Mouse (Mus musculus): Measurements from ENCODE around the gene Gm45337.
"Not testable (repeated sequence)": the region's sequence is repeated elsewhere in the genome, so short reads cannot be mapped to it uniquely, and the experiment has no call there.

The Gm45337 gene

DNA sequence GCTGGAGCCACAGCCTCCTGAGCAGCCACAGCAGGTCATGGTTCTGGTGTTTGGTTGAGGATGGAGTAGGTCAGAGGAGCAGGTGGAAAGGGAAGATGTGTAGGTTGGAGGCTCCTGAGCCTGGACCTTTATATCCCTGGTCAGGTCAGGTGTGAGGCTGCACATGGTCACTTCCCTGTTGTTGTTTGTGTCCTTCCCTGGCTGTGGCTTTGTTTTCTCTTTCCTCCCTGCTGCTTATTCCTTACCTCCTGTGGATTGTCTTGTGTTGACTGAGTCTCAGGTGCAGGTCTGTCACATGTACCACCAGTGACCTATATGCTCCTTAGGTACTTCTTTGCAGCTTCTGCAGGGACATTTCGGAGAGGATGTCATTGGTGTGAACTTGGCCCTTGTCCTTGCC lies at the start of gene Gm45337:
TSS of gene Gm45337 (minus strand) at position 101 of the 400 bp plus-strand sequence.
- no peak for DNase-seq (ENCODE audit: low spot score in 2 of 2)

DNA sequence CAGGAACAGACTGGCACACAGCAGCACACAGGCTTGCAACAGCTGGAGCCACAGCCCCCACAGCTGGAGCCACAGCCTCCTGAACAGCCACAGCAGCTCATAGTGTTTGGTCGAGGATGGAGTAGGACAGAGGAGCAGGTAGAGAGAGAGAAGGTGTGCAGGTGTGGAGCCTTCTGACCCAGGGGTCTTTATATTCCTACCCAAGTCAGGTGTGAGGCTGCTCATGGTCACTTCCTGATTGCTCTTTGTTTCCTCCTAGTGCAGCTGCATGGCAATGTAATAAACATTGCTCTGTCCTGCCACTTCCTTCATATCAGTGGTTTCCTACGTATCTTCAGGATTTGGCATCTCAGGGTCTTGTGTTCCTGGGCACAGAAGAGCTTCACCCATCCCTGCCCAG lies 45.9 kb upstream of the Gm45337 start, which contains the start of gene Gm10153:
TSS of gene Gm10153 (minus strand) at position 101 of the 400 bp plus-strand sequence.
- no peak for DNase-seq (ENCODE audit: low spot score in 2 of 2)

DNA sequence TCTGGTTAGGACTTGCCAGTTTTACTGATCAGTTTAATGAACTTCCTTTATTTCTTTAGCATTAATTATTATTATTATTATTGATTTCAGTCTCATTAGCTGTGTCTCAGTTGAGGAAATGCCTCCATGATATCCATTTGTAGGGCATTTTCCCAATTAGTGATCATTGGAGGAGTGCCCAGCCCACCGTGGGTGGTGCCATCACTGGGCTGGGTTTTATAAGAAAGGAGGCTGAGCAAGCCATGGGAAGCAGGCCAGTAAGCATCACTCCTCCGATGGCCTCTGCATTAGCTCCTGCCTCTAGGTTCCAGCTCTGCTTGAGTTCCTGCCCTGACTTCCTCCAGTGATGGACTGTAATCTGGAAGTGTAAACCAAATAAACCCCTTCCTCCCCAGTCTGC lies 43.7 kb upstream of the Gm45337 start:
- DNase-seq (ENCODE audit: low spot score in 2 of 2): no peak

DNA sequence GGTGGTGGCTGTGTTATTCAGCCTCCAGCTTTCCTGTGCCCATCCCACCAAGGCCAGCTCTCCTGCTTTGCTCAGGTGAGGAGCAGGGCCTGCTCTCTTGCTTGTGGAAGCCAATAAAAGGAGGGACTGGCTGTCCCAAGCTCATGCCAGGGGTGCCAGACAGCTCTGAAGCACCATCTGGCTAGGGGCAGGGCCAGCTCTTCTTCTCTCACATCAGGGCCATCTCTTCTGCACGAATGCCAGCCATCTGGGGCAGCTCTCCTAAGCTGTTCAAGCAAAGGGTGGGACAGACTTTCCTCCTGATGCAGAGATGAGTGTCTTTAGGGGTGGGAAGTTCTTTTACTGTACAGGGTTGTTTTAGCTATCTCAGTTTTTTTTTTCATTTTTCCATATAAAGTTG lies 36.6 kb upstream of the Gm45337 start:
- DNase-seq (ENCODE audit: low spot score in 2 of 2): no peak

DNA sequence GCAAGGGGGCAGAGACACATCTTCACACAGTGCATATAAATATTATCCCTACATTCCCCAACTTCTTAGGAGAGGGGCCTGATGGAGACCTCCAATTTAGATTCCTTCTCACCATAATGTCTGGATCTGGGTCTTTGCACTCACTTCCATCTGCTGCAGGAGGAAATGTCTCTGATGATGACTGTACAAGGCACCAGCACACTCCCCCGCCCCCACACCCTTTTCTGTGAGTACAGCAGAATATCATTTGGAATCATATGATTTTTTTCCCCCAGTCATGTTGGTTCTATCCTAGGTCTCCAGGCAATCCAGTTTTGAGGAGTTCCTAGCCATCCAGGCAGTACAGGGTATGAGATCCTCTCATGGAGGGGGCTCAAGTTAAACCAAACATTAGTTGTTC lies 34.3 kb upstream of the Gm45337 start:
- DNase-seq (ENCODE audit: low spot score in 2 of 2): no peak

DNA sequence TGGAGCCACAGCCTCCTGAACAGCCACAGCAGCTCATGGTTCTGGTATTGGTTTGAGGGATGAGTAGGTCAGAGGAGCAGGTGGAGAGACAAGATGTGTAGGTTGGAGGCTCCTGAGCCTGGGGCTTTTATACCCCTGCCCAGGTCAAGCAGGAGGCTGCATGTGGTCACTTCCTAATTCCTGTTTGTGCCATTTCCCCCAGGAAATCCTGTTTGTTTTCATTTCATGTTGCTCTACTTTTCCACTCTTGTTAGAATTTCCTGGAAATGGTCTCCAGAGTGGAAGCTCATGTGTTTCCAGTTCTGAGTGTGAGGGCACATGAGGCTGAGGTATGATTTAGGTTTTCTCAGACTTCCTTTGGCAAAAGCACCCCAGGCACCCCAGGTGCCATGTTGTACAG lies 31.5 kb upstream of the Gm45337 start, which contains the start of gene Krtap5-2:
TSS of gene Krtap5-2 (minus strand) at position 101 of the 400 bp plus-strand sequence.
- not testable (repeated sequence) for DNase-seq (ENCODE audit: low spot score in 2 of 2)

DNA sequence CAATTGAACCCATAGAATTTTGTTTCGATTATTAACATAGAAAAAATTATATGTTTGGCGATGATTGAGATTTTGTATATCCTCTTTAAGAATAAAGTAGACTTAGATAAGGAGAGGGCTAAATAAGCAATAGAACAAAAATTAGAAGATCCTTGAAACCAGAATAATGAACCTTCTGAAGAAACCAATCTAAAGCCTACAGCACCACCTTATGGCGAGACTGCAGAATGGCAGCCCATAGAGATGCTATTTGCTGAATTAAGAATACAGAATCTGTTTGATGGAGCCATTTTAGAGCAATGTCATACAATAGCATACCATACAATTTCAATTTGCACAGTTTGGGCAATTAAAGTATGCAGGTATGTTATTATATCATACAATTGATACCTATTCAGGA lies 25.4 kb upstream of the Gm45337 start:
- no peak for DNase-seq (ENCODE audit: low spot score in 2 of 2)

DNA sequence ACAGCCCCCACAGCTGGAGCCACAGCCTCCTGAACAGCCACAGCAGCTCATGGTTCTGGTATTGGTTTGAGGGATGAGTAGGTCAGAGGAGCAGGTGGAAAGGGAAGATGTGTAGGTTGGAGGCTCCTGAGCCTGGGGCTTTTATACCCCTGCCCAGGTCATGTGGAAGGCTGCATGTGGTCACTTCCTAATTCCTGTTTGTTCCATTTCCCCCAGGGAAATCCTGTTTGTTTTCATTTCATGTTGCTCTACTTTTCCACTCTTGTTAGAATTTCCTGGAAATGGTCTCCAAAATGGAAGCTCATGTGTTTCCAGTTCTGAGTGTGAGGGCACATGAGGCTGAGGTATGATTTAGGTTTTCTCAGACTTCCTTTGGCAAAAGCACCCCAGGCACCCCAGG lies 21.2 kb upstream of the Gm45337 start, which contains the start of gene Gm4553:
TSS of gene Gm4553 (minus strand) at position 101 of the 400 bp plus-strand sequence.
- DNase-seq (ENCODE audit: low spot score in 2 of 2): not testable (repeated sequence)

DNA sequence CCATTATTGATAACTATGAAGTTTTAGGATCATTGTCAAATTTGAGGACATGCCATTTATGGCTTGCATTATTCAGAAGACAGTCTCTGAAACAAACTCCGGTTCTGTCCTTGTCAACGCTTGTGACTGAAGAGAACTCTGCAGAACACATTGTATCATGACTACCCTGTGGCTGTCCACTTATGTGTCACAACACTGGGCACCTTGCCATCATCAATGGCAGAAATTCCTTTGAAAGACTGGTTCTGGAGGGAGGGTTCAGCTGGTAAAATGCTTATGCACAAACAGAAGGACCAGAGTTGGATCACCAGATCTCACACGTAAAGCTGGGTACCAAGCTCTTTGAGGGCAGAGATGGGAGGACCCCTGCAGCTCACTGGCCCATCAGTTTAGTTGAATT lies 15.0 kb upstream of the Gm45337 start:
- no peak for DNase-seq (ENCODE audit: low spot score in 2 of 2)

DNA sequence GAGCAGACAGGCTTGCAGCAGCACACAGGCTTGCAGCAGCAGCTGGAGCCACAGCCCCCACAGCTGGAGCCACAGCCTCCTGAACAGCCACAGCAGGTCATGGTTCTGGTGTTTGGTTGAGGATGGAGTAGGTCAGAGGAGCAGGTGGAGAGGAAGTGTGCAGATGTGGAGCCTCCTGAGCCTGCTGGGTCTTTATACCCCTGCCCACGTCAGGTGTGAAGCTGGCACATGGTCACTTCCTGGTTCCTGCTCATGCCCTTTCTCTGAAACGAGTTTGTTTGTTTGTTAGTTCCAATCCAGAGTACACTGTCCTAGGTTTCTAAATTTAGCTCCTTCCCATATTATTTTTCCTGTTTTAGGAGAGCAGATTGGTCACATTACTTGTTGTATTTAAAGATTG lies 12.6 kb upstream of the Gm45337 start, which contains the start of gene Gm29735:
TSS of gene Gm29735 (minus strand) at position 101 of the 400 bp plus-strand sequence.
- not testable (repeated sequence) for DNase-seq (ENCODE audit: low spot score in 2 of 2)

DNA sequence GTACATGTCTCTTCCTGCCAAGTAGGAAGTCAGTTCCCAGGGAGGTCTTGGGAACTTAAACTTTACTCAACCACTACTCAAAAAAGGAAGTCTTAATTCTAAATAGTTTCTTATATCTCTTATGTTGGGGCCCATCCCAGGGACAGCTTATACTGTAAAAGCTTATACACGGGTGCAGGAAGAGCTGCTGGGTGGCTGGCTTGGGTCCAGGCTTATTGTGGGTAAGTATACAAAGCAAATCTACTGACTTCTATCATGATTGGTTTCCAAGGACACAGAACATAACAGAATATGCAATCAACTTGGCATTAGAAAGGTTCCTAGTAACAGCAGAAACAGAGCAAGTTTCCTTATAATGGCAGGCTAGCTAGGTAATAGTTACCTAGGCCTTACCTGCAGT lies 10.9 kb upstream of the Gm45337 start:
- DNase-seq (ENCODE audit: low spot score in 2 of 2): no peak

DNA sequence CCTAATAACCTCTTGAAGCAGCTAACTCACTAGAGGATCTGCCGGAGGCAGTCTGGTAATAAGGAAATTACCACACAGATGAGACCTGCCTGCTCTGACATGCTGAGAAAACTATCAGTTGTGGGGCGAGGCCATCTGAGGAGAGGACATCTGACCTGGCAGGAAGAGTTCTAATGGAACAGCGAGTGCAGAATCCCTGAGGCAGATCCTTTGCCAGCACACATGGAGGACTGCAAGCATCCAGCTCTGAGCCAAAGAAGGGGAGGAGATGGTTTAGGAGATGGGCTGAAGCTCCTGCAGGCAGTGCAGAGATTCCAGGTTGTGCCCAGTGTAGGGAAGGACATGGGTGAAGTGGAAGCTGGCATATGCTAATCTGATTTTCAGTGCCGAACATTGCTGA lies 7.8 kb upstream of the Gm45337 start:
- DNase-seq (ENCODE audit: low spot score in 2 of 2): no peak

DNA sequence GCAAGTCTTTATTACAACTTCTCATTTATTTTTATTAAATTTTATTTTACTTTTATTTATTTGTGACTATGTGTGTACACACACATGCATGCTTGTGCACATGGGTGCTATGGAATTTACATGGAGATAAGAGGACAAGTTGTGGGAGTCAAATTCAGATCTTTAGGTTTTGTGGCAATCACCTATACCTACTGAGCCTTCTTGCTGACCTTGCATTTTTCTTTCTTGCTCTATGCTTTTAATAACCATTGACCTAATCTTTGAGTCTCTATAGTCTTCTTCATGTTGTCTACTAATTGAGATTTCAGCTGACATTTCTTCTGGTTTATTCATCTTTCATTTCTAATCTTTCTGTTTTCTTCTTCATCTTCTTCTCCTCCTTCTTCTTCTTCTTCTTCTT lies 4.2 kb upstream of the Gm45337 start:
- DNase-seq (ENCODE audit: low spot score in 2 of 2): no peak

DNA sequence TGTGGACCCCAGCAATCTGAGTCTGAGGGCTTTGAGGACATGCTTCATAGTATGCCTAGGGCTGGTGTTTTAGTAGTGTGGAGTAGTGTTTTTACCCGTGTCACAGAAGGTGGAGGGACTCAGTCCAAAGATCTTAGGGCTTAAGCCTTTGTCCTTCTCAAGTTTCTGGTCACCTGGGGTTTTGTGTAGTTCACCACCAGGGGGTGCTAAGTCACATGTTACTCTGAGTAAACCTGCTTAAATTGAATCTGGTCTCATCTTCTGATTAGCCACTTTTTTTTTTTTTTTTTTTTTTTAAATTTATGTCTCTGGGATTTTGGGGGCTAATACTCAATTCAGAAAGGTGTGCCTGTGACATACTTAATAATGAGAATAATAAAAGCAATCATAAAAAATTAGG lies 1.6 kb upstream of the Gm45337 start:
- peak; percentile 6 to 11 for DNase-seq (ENCODE audit: low spot score in 2 of 2)

DNA sequence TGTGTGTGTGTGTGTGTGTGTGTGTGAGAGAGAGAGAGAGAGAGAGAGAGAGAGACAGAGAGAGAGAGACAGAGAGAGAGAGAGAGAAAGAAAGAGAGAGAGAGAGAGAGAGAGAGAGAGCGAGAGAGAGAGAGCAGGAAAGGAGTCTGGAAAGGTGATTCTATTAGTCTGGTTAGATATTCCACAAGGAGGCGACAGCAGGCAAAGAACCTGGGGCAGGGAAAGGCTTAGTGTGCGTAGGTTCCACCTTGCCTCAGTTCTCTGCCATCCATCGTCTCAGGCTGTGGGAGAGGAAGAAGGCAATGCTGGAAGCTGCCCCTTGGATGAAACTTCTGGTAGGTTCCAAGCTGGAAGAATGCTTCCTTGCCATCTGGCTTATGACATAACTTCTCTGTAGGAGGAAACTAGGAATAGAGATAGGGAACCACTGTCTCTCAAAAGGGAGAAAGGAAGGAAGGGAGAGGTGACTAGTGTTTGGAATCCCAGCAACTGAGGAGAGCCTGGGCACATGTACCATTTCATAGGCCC lies 1.1 kb upstream of the Gm45337 start:
- no peak for DNase-seq (ENCODE audit: low spot score in 2 of 2)

DNA sequence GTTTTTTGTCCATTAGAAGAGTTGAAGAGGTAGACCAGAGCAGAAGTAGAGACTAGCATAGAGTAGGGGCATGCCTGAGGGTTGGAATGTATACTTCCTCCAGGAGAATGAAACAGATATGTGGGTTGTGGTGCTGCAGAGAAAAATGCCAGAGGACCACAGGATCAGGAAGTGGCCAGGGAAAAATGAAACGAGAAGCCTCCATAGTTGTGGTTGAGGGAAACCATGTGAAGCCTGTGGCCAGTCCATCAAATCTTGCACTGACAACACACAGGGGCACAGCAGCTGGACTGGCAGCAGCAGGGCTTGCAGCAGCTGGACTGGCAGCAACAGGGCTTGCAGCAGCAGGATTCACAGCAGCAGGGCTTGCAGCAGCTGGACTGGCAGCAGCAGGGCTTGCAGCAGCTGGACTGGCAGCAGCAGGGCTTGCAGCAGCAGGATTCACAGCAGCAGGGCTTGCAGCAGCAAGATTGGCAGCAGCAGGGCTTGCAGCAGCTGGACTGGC lies 849 bp downstream of the Gm45337 start:
- not testable (repeated sequence) for DNase-seq (ENCODE audit: low spot score in 2 of 2)

DNA sequence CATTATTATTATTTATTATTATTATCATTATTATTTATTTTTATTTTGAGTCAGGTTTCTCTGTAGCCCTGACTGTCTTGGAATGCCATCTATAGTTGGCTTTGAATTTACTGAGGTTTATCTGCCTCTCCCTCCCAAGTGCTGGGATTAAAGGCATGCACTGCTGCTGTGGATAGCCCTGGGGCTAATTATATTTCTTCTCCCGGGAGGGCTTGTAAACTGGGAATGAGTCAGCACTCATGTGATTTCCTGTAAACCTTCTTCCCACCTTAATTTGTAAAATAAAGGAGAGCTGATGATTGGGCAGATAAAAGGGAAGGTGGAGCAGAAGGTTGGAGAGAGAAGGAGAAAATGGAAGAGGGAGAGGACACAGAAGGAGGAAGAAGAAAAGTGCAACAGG lies 3.7 kb downstream of the Gm45337 start:
- no peak for DNase-seq (ENCODE audit: low spot score in 2 of 2)

DNA sequence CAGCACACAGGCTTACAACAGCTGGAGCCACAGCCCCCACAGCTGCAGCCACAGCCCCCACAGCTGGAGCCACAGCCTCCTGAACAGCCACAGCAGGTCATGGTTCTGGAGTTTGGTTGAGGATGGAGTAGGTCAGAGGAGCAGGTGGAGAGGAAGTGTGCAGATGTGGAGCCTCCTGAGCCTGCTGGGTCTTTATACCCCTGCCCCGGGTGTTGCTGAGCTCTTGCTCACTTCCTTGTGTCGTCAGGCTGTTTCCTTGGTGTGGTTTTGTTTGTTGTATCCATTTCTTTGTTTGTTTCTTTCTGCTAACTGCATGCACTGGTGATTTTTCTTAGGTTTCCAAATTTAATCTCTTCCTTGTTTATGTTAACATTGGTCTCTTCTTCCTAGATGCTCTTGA lies 8.5 kb downstream of the Gm45337 start, which contains the start of gene Gm39115:
TSS of gene Gm39115 (minus strand) at position 101 of the 400 bp plus-strand sequence.
- not testable (repeated sequence) for DNase-seq (ENCODE audit: low spot score in 2 of 2)

DNA sequence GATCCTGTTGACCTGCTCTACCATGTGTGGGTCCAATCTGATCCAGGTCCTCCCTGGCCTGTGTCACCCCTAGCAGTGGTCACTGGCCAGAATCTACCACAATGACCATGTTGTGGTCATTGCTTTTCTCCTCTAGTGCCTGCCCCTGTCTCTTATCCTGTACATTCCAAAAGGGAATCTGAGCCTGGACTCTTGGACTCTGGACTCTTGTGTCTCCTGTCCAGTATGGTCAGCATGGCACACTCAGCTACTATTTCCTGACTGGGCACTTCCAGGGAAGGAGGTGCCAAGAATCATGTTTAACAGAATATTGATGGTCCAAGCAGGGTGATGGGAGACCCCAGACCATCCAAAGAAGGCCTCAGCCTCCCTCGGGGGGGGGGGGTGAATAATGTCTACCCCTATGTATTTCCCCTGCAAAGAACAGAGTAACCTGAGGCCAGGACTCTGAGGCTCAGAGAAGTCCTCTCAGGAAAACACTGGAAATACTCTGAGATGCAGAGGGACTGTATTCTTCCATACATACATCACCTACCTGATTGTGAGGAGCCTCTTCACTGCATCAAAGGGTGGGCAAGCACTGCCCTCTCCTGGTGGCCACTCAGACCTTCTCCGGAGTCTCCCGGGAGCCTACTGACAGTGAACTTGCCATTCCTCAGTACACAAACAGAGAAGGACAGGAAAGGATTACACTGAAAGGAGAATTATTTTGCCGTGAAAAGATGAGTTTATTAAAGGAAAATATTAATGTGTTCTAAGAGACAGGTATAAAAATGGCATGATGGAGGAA lies 10.0 kb downstream of the Gm45337 start:
- no peak for DNase-seq (ENCODE audit: low spot score in 2 of 2)

DNA sequence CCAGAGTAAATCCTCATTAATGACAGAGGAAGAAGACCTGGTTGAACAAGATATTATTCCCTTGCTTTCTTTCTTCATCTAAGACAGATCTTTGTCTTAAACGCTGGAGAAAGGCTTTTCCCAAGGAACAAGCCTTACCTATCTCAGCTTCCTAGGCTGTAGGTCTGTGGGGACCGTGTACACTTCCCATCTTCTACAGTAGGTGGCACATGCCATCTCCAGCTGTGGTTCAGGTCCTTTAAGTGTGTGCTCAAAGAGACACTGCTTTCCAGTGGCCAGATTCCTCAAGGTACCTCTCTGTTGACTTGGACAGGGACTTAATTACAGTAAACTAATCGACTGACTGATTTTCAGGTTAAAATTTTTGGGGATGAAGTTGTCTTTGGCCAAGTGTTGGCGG lies 15.6 kb downstream of the Gm45337 start:
- no peak for DNase-seq (ENCODE audit: low spot score in 2 of 2)

DNA sequence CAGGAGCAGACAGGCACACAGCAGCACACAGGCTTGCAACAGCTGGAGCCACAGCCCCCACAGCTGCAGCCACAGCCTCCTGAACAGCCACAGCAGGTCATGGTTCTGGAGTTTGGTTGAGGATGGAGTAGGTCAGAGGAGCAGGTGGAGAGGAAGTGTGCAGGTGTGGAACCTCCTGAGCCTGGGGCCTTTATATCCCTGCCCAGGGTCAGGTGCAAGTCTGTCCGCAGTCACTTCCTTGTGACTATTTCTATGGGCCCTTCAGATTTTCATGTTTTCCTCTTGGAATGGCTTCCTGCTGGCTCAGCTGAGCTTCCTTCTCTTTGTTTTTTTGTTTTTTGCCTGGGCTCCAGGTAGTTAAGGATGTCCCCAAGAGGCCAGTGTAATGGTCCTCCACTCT lies 23.8 kb downstream of the Gm45337 start, which contains the start of gene Gm45618:
TSS of gene Gm45618 (minus strand) at position 101 of the 400 bp plus-strand sequence.
- DNase-seq (ENCODE audit: low spot score in 2 of 2): not testable (repeated sequence)

DNA sequence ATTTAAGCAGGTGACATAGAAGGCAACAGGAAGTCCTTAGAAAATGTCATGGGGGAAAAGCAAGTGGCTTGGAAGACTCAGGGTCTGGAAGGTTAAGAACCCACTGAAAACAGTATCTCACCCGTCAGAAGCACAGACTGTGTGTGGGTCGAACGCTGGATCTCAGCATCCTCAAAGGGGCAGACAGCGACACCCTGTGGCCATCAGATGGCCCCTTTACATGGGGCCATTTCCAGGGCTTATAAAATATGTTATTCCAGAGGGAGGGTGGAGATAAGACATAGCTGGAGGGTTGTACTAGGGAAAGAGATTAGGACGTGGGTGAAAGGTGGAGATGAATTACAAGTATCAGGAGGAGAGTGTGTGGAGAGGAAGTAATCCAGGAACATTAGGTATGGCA lies 24.8 kb downstream of the Gm45337 start:
- no peak for DNase-seq (ENCODE audit: low spot score in 2 of 2)

DNA sequence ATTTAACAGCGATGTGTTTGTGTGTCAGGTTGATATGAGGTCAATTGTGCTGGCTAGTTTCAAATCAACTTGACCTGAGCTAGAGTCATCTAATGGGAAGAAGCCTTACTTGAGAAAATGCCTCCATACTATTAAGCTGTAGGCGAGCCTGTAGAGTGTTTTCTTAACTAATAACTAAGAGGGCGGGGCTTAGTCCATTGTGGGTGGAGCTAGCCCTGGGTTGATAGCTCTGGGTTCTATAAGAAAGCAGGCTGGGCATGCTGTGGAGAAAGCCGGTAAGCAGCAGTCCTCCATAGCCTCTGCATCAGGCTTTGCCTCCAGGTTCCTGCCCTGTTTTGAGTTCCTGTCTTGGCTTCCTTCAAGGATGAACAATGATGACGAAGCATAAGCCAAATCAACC lies 39.7 kb downstream of the Gm45337 start:
- DNase-seq (ENCODE audit: low spot score in 2 of 2): no peak

Measured in urinary bladder, postnatal 36 days (tissue).